Mouse (Mus musculus) right cerebral cortex, adult 18-20 months (tissue): Measurements from ENCODE around the gene Cacna2d3.

Experiments
- DNase-seq: peaks from one replicate; pipeline ENCODE4 v3.0.0; 2022; ENCODE audit warnings: mixed read lengths

Gene Cacna2d3

DNA sequence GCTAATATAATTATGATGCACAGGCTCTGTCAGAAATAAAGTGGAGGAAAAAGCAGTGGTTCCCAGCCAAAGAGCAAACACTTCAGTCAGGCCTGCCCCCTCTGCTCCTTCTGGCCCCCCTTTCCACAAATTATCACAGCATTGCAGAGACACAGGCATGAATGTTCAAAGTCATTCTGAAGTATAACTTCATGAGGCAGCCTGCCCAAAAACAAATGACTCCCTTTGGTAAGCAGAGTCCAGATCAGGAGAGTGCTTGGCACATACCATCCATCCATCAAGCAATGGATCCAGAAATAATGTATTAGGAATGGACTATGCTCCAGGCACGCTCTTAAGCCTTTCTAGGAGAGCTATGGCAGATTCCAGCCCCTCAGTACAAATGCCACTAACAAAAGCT, 679.3 kb downstream of the Cacna2d3 start:
- no peak for DNase-seq

GRCm38 (mm10) chr14:29041498-29041897, 680.2 kb downstream of the Cacna2d3 start:
- DNase-seq, result no peak

DNA sequence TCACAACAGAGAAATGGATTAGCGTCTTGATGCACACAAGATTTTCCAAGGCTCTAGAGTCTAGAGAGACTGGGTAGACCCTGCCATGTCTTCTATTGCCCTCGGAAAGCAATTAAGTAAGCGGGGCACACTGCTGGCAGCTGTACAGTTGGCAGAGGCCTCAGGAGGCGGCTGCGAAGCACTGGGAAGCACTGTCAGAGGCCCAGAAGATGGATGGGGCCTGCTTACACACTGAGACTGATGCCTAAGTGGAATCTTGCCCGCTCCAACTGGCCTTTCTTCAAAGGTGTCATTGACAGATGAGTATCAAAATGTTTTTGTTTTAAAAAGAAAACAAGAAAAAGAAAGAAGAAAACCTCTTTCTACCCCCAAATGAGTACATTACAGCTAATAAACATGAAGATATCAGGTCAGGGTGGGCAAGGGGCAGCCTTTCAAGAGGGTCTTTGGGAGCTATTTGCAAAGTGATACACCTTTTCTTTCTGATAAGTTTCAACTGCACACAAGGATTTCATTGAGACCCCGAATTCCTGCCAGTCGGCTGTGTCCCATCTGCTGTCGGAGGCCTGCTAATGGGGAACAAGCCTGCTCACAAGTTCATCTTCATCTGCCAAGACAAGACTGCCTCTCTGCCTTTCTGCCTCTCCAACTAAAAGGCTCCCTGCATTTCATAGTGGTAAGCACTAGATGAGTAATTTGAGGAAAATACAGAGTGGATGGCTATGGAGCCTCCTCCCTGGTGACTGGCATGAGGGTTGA, 680.9 kb downstream of the Cacna2d3 start:
- DNase-seq, result no peak

GRCm38 (mm10) chr14:29038246-29038645, 683.4 kb downstream of the Cacna2d3 start:
- no peak for DNase-seq

- DNase-seq, result no peak
These were observed 689.7 kb downstream of the Cacna2d3 start for GRCm38 (mm10) chr14:29031858-29032395.

GRCm38 (mm10) chr14:29030519-29030918, 691.1 kb downstream of the Cacna2d3 start:
- DNase-seq, result no peak

- no peak for DNase-seq
These were observed 691.7 kb downstream of the Cacna2d3 start for GRCm38 (mm10) chr14:29029896-29030420.

DNA sequence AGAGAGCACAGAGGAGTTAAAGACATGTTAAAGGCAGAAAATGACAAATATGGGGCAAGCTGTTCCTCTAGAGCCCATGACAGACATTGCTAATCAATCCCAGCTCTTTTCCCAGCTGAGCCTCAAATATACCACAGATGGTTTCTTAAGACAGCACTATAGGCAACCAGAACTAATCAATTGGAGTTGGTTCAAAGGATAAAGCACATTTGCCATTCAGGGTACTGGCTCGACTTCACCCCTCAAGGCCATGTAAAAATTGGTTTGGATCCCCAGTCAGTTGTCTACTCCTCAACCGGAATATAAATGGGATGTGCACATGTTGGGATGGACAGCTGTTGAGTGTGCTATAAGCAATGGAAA, 692.6 kb downstream of the Cacna2d3 start:
- no peak for DNase-seq

GRCm38 (mm10) chr14:29028391-29029106, 693.1 kb downstream of the Cacna2d3 start:
- DNase-seq, result no peak

DNA sequence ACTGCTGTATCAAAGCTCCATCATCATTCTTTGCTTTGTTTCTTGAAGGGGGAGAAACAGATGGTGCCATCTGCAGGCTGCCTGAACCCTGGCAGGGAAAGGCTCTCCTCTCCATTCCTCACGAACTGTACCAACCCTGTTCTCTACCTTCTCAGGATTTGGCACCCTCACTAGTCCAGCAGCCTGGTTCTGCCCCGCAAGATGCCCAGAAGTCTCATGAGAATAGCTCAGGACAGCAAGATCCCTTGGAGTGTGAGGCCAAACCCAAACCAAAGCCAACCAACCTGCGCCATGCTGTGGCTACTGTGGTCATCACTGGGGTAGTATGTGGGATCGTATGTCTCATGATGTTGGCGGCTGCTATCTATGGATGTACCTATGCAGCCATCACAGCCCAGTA, 694.4 kb downstream of the Cacna2d3 start:
- DNase-seq, result no peak

DNA sequence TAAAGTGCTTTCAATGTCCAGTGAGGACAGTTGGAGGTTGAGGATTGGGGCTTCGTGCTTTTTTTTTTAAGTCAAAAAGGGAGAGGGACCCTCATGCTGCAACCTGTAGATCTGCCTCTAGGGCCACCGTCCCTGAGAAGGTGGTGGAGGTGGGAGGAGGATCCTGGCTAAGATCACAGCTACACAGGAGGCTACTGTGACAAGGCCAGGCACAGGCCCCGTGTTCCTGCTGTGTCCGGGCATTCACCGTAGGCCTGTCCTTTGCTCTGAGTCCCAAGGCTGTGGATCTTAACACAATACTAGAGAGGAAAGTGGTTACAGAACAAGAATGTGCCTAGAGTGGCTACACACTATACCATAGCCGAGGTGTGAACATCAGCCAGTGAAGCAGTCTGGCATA, 696.3 kb downstream of the Cacna2d3 start:
- no peak for DNase-seq

GRCm38 (mm10) chr14:29023246-29023645, 698.4 kb downstream of the Cacna2d3 start:
- no peak for DNase-seq

- DNase-seq, result no peak
These were observed 700.4 kb downstream of the Cacna2d3 start for GRCm38 (mm10) chr14:29021295-29021694.

GRCm38 (mm10) chr14:29018316-29019000, 703.2 kb downstream of the Cacna2d3 start:
- DNase-seq, result no peak

- no peak for DNase-seq
These were observed 703.8 kb downstream of the Cacna2d3 start, which contains the start of gene Lrtm1 for GRCm38 (mm10) chr14:29017883-29018282. Gene Lrtm1, plus strand, starts transcription at chr14:29018208.

GRCm38 (mm10) chr14:29015896-29016295, 705.8 kb downstream of the Cacna2d3 start:
- no peak for DNase-seq

DNA sequence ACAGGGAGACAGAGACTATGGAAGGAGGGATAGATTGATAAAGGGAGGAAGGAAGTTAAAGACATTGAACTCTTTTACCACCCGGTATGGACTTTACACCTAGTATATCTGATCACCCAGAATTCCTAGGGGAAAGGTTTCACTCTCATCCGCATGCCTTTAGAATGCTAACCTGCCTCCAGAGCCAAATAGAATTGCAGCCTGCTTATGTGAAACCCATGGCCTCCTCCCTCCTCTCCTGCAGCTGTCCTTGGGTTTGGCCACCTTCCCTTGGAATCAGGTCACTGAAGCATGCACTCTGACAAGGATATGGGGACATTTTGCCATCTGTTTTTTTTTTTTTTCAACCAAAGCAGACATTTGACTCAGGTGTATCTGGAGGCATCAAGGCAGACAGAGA, 707.0 kb downstream of the Cacna2d3 start:
- no peak for DNase-seq

GRCm38 (mm10) chr14:29013161-29013560, 708.5 kb downstream of the Cacna2d3 start:
- no peak for DNase-seq

DNA sequence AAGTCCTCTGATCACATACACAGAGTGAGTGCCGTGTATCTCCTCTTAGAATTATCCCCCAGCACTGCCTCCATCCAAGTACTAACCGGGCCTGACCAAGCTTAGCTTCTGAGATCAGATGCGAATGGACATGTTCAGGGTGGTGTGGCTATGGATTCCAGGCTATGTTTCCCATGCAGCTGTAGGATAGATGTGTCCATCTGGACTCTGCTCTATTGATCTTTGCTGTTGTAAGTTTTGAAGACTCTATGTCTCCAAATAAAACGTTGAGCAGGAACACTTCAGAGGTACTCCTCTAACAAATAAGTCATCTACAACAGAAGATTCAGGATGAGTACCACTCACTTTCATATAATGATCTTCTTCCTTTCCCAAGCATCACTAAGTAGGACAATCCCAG, 712.0 kb downstream of the Cacna2d3 start:
- DNase-seq, result no peak

GRCm38 (mm10) chr14:29005228-29005840, 716.3 kb downstream of the Cacna2d3 start:
- no peak for DNase-seq

DNA sequence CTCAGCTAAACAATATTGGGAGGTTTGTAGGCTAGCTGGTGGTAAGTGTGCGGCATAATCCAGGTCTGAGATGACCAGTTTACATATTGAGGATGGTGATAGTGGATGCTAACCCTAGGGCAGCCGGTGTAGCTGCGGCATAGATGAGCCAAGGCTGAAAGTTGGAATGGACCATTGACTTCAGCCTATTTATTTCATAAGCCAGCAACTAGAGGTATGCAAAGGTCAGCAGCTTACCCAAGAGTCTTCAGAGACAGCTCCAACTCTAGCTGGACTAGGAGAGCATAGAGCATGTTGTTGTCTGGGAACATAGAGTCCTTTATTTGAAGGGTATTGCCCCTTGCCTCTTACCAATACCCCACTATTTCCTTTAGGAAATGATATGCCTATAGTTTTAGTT, 725.1 kb downstream of the Cacna2d3 start:
- no peak for DNase-seq

DNA sequence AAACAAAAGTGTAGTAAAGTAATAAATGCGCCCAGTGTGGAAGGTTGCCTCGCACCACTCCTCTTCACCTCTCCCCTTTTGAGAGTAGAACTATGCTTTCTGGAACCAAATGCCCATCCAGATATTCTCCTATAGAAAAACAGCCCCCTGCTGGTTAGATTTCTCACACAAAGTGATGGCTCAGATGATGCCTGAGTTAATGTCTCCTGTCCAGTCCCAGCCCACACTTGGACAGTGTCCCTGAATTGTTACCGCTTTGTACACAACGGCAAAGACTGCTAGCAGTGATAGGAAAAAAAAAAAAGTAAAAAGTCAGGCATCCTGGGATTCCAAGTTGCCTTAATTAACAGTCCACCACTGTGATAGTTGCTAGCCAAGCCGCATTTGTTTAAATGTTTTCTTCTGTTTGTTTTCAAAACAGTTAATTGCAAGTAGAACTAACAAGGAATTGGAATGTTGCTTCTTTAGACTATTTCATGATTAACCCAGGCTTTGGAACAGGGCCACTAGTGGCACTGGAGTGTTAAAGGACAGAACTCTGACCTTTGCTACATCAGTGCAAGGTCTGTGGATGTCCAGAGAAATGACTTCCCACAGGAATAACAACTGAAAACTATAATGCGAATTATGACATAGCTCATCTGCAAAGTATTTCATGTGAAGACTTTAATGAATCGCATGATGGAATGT, 733.3 kb downstream of the Cacna2d3 start:
- no peak for DNase-seq
